Mouse (Mus musculus) adrenal gland, postnatal 25 days (tissue): ENCODE measurements at regions not wholly inside any gene's neighbourhood (a gene's known extent, or its start where the extent isn't known, plus 50 kb on each side); places are given as distances from the start of the nearest gene placed in this dataset.
"Not testable (repeated sequence)": the region's sequence is repeated elsewhere in the genome, so short reads cannot be mapped to it uniquely, and the experiment has no call there.

Source experiments
- DNase-seq: peaks from one replicate; pipeline ENCODE4 v3.0.0; 2021; ENCODE audit warnings: mixed read lengths

DNA sequence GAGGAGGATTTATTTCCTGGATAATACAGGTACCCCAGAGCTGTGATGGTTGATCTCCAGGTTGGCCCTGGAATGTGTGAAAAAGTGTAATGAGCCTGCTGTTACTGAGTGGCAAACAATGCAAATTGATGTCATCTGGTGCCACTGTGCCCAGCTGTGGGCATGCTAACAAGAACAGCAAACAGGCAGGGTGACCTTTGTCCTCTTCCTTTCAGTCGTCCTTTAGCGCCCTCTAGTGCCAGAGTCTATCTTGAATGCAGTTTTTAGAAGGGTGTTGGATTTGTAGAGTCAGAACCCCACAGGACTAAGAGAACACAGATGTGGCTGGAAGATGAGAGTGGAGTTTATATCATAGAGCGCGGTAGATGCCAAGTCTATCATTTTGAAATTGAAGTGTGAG lies 164.3 kb downstream of the Sdhaf3 start:
- DNase-seq: peak; percentile 32

DNA sequence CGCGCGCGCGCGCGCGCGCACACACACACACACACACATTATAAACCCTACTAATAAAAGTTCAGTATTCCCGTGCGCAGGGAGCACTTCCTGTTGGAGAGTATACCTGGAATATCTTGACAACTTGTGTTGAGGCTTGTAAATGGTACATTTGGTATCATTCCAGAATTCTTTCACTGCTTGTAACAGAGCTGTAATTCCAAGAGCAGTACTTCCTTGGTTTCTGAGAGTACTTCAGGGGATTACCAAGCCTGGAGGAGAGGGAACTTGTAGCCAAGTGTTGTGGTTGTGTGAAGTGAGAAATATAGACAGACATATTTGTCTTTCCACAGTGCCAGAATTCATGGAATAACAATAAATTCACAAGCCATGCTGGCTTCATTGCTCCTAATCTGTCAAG lies 177.2 kb downstream of the Sdhaf3 start:
- no peak for DNase-seq

DNA sequence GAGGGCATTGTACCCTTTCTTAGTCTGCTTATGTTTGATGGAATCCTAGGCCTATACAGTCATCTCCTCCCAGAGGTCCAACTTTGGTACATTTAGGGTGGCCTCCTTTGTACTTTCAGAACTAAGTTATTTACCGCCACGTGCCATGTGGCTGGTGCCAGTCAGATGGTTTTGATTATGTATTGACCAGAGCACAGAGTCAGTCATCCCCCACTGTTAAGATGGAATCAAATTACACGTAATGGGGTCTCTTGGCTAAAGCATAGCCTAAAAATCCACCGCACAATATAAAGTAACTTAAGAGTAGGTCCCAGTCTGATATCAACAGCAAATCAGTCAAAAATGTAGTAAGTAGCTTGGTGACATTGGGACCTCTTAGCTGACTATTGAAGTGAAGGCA lies 178.3 kb downstream of the Sdhaf3 start:
- DNase-seq: no peak

DNA sequence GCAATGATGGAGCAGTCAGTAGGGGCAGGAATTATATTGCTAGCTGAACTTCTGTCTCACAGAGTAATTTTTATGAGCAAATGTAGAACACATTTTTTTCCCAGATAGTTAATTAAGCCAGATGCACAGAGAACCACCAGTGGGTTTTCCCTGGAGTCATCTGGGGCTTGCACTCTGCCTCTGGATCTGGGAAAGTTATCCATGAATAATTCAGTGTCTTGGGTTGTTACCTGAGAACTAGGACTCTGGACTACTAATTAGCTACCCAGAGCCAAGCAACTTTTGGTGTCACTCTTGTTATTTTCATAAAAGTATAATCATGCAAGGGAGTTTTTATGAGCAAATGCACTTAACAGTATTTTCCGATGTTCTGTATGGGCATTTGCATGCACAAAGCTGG lies 179.1 kb downstream of the Sdhaf3 start:
- DNase-seq: no peak

DNA sequence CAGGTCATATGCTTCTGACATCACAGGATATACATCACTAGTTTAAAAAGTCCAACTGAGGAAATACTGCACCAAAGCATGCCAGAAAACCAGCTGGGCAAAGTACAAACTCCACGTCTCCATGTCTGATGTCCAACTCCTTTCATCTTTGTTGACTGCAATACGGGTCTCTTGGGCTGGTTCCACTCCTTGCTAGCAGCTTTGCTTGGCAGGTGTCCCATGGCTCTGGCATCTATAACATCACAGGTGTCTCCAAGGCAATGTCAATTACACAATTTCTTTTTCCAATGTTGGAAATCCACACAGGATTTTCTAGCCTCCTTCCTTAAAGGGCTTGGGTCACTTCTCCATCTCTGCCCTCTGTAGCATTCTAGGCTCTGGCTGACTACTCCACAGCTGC lies 225.9 kb downstream of the Sdhaf3 start:
- DNase-seq: no peak

DNA sequence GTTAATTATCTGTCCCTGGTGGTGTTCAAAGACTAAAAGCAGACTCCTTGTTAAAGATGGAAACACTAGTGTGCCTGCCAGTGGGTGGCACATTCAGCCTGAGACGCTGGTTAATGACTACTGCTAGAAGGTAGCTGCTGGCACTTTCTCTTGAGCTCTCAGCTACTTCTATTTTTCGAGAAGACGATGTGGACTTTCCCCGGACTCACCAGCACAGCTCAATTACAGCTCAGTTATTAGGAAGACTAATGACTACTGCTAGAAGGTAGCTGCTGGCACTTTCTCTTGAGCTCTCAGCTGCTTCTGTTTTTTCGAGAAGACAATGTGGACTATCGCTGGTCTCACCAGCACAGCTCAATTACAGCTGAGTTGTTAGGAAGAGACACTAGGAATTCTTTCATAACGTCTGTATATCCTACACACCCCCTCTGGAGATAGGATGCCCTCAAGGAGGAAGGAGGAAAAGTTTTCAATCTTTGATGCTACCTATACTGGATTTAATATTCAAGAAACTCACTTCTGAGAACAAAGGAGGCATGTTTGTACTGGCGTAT lies 243.3 kb downstream of the Sdhaf3 start:
- no peak for DNase-seq

DNA sequence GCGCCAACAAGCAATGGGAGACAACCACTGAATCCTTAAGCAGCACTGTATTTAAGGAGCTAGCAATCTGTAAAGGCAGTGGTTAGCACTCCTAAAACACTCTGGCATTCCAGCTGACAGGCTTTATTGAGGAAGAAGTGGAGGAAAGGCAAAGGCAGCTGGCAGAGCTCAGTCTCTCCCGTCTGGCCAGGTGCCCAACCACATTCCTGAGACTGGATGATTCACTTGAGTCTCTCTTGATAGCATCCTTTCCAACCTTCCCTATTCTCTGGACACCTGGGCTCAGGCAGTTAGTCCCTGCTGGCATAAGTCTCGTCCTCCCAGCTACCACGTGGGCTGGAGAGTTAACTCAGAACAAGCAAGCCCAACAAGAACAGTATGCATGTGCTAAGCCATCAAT lies 260.1 kb downstream of the Sdhaf3 start:
- DNase-seq: no peak

DNA sequence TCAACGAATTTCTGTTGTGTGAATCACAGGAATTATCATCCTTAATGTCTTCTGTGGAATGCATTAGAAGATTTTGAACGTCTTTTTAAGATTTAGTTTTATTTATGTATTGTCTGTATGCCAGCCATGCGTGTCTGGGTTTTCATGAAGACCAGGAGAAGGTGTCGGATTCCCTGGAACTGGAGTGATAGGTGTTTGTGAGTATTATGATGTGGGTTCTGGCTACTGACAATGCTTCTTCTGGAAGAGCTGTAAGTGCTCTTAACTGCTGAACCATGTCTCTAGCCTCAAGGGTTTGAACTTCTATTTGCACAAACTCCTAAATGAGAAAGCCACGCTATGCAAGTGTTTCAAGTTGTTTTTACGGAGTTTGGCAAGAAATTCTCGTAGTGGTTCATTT lies 296.5 kb downstream of the Sdhaf3 start:
- no peak for DNase-seq

DNA sequence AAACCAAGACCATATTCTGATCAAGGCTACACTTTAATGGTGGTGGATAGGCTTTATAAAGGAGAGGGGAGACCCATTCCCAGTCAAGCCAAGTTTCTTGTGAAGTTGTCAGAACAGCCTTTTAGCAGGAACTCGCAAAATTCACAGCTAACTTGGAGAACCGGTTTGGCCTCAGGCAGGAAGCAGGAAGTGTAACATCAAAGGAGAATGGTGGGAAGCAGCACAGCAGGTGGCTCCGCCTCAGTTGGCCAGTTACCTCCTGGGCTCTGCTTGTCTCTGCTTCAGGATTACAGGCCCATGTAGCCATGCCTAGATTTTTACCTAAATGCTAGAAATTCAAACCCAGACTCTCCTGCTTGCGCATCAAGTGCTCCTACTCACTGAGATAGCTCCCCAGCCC lies 277.2 kb upstream of the Tac1 start:
- no peak for DNase-seq

DNA sequence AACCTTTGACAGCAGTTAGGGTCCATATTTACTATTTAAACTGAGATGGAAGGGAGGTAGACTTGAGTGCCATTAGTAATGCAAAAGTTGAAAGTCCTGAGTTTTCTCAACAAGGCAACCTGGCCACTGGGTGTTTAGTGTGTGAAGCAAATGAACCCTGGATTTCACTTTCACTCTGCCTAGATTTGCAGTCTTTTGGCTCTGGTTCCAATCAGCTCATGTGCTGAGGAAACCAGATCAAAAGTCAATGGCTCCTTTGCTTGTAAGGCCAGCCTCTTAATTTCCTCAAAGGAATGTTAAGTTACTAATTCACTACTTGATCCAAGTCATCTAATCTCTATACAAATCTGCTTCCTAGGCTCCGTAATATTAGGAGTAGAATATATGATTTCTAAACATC lies 247.7 kb upstream of the Tac1 start:
- no peak for DNase-seq

DNA sequence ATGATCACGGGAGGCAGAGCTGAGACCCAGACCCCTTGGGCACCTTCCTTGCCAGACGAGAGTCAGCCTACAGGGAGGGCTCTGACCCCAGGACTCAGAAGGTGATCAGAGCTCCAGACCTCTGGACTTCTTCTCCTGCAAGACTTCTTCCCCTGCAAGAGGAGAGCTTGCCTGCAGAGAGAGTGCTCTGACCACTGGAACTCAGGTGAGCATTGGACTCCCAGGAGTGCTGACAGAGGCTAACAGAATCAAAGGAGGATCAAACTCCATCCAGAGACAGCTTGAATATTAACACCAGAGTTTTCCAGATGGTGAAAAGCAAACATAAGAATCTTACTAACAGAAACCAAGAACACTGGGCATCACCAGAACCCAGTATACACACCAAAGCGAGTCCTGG lies 241.2 kb upstream of the Tac1 start:
- no peak for DNase-seq

DNA sequence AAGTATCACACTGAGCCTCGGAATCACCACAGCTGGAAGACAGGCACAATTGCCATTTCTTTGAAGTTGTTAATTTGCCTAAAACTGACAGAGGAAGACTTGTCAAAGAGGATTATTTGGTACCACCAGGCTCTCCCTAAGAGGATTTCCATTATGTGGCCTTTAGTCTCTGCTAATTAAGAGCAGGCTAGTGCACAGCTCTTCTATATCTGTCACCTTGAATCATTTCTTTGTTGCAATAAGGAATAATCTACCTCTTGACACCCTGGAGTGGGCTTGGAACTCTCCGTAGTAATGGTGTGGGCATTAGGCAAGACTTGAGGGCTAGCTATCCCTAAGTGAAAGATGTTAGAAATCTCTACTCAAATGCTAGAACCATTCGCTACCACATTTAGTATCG lies 227.7 kb upstream of the Tac1 start:
- DNase-seq: no peak

DNA sequence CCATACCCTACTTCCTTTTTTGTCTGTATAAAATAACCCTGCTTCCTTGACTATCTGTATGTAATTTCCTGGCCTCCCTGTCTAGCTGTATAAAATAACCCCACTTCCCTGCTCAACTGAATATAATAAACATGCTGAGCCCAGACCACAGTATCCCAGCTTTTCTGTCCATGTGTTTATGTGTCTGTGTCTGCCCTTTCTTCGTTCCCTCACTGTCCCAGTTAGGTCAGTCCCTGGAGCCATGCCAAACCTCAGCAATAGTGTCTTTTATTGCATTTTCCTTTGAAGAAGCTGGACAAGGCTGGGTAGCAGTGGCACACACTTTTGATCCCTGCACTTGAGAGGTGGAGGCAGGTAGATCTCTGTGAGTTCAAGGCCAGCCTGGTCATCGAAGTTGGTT lies 198.0 kb upstream of the Tac1 start:
- peak; percentile 12 for DNase-seq

DNA sequence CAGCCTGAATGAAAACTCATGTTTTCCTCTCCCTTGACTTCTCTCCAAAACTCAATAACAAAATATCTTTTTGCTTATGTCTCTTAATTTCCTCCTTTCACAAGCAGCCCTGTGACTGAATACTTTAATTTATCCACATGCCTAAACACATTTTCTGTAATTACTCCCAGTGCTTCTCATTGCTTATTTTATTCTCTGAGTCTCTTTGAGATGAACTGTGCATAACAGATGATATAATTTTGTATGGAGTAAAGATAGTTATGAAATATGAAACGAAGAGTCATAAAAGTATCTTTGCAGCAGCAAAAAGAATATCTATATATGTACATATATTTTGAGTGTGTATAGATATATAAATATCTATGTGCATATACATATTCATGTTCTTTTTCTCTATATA lies 187.5 kb upstream of the Tac1 start:
- no peak for DNase-seq

DNA sequence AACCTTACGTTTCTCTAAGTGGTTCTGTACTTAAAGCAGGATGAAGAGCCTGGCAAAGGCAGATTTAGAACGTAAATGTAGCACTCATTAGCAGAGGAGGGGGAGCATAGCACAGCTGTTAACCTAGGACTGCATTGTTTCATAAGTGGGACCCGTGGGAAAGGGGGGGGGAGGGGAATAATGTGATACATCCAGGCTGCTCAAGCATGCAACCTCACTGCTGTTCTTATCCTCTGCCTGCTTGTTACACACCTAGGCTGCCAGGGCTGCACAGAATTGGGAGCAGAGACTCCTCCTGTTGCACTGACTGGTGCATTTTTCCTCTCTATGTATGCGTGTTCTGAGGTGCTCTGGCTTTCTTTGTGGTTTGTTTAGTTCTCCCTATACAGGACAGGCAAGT lies 180.1 kb upstream of the Tac1 start:
- no peak for DNase-seq

DNA sequence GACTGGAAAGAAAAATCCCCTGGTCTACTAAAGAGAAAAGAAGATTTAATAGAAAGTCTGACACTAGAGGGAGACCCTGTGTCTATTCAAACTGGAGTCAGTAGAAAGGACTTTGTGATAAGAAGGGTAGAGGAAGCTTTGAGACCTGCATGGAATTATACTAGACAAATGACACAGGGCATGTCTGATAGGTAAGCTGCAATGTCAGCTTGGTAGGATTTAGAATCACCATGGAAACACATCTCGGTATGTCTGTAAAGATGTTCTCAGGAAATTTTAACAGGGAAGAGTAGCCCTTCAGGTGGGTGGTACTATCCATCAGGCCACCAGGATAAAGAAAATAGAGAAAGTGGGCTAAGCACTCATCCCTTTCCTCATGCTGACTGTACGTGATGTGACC lies 178.8 kb upstream of the Tac1 start:
- no peak for DNase-seq

DNA sequence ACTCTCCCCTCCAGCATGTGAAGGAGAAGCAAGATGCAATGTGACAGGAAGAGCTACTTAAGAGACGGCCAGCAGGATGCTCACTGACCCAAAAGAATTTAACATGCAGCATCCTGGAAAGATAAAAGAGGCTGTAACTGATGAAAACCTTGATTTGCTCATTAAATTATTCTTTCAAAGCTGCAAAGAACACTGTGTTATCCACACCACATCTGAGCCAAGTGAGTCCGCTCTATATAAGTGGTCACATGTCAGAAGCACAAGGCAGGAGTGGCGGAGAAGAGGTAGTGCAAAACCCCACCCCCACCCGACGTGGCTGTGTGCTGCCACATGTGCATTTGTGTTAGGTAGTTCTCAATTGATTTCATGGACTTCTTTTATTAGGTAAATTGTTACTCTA lies 176.0 kb upstream of the Tac1 start:
- no peak for DNase-seq

DNA sequence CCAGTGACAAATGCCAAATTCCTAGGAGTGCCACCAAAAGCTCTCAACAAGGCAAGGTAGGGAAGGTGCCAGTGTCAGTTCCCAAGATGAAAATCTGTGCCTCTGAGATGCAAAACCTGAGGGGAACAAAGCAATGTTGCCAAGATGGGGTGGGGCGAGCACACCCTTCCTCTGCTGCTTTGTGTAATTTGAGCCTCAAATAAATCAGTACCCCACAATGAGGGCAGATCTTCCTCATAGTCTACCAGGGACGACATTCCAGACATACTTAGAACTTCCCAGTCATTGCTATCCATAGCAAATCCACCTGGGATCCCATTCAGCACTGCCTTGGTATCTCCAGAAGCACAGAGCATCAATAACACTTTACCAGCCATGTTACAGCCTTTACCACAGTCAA lies 129.9 kb upstream of the Tac1 start:
- DNase-seq: no peak

DNA sequence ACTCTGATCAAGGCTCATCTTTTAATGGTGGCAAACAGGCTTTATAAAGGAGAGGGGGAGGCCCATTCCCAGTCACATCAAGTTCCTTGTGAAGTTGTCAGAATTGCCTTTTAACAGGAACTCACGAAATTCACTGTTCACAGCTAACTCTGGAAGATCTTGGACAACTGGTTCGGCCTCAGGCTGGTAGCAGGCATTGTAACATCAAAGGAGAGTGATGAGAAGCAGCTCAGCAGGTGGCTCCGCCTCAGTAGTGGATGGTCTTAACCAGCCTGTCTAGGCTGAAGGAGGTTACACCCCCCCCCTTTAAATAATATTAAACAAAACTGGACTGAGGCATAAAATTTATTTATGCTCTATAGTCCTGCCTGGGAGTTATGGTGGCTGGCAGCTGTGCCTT lies 113.0 kb upstream of the Tac1 start:
- DNase-seq: no peak

DNA sequence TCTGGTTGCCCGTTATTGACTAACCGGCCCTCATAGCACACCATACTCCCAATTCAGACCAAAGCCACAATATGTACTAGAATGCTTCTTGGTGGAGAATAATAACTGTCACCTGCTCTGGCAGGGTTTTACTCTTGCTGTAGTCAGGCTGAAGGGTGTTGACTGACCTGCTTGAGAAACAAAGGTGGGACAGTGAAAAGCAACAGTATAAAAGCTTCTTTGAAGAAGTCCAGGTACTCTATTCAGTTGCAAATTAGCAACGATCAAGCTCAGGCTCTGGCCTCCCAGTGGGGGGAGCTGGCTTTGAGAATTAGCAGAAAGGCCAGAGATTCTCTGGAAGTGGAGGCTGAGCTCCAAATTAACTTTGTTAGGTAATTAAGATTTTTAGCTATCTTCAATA lies 112.4 kb upstream of the Tac1 start:
- not testable (repeated sequence) for DNase-seq

DNA sequence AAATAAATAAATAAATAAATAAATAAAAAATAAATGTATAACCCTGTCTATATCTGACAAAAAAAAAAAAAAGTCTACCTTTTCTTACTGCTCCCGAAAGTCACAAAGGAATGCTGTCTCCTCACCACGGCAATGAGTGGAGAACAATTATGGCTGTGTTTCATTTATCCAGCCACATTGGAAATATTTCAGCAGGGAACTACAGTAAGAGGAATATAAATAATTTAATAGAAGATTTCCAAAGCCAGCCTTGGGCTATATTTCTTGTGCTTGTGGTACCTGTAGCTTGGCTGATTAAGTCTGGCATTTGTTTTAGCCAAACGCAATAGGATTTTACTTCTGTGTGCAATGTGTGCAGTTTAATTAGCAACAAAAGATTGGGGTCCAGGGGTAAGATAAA lies 98.8 kb upstream of the Tac1 start:
- DNase-seq: no peak

DNA sequence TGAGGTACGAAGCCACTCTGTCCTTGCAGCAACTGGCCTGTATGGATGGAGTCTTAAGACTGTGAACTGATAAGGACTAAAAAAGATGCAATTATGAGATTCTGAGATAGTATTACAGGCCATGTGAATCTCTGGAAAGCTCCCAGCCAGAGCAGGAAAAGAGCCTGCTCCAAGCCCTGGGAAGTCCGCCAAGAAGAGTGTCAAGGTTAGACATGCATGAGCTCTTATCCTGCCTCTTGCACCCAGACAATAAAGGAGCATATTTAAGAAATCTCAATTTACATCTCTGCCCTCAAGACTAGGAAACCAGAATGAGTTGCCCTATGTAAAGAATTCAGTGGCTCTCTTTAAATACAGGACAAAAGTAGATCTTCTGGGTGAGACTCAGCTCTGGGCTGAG lies 90.8 kb upstream of the Tac1 start:
- DNase-seq: peak; percentile 64

DNA sequence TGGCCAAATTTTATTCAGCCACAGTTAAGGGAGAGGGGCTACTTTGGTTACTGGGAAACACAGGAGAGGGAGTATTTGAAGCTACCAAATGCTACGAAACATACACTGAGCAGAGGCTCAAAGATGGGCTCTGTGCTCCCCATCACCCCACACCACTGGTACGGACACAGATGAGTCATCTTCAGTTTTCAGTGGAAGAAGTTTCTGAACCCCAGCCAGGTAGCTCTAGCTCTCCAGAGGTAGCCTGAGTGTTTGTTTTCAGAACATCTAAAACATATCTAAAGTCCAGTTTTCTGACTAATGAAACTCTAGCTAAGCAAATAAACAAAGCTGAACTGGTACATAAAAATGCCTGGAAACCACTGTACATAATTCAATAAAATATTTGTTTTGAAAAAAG lies 90.3 kb upstream of the Tac1 start:
- no peak for DNase-seq

DNA sequence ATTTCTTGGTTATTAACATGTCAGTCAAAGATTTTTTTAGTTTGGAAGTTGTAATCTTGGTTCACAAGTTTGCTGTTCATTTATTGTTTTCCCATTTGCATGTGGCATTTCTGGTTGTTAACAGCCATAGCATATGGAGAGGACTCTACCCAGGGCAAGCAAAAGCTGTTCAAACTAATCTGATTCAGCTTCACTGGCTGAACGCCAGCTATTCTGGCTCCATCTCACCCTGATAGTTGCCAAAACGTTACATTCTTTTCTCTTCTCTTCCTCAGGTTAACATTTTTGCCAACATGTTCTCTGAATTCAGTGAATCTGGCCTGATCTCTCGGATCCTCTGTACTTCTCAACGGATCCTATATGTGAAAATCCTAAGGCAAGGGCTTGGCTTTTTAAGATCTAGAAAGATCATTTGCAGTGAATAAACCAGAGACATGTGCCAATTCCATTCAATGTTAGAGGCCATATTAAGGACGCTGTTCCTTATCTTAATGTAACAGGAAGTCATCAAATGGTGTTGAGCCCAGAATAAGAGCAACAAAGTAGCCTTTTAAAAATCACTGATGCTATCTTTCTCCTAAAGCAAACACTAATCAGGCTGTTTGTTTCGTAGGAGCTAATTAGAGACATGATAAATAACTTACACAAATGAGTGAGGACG lies 82.2 kb upstream of the Tac1 start:
- peak; percentile 47 for DNase-seq

DNA sequence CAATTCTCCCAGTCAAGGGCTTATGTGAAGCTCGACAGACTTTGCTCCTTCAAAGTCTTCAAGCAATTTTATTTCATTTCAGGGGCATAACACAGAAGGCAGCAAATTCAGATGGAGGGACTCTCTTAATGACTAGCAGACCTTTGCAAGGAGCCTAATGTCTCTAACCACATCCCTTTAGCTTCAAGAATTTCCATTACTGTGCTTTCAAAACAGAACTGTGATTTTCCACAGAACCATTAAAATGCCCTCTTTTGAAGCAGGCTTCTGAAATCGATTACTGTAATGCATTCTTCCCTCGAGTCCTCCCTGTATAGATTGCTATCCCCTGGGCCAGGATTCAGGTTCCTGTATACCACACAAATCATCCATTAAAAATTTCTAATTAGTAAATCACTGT lies 80.9 kb upstream of the Tac1 start:
- no peak for DNase-seq
